Mouse (Mus musculus) limb, embryonic 14.5 days (tissue): ENCODE results near the gene Tgm1. TPM values are rescaled to one million over a fixed set of nuclear protein-coding genes. Genes with fewer than 3 reads are reported as not detected.
A peak's percentile ranks its signal among the peaks of the same experiment; 100 is the strongest.

ENCODE experiments used
- ATAC-seq: fragments of 200-750 bp; cut with Nextera tagmentation; 2 replicates; pipeline ENCODE4 v1.8.0; 2017; ENCODE audit warnings: low read depth, moderate number of reproducible peaks, moderate TSS enrichment; ENCODE audit not compliant: low FRiP score
- DNase-seq: peaks from one replicate; pipeline ENCODE4 v3.0.0-alpha.2; 2015; ENCODE audit warnings: low spot score
- H3K27ac ChIP-seq: fragments of 300-500 bp; sonication (generic); replicated peaks from 2 replicates; pipeline ENCODE4 v1.5.1; 2014; ENCODE audit warnings: low read depth, mild to moderate bottlenecking, low read length, moderate library complexity, mixed read lengths
- H3K27me3 ChIP-seq: fragments of 300-500 bp; sonication (generic); 2 replicates; pipeline ENCODE4 v1.6.1; 2014; ENCODE audit warnings: low read length, mixed read lengths; ENCODE audit not compliant: control insufficient read depth, insufficient read depth
- H3K36me3 ChIP-seq: fragments of 300-500 bp; sonication (generic); 2 replicates; pipeline ENCODE4 v1.6.1; 2014; ENCODE audit warnings: mild to moderate bottlenecking, low read length, moderate library complexity, mixed read lengths; ENCODE audit not compliant: control insufficient read depth, insufficient read depth
- H3K4me1 ChIP-seq: fragments of 300-500 bp; sonication (generic); 2 replicates; pipeline ENCODE4 v1.6.1; 2014; ENCODE audit warnings: antibody characterized with exemption, low read length, mixed read lengths; ENCODE audit not compliant: control insufficient read depth, insufficient read depth
- H3K4me2 ChIP-seq: fragments of 300-500 bp; sonication (generic); replicated peaks from 2 replicates; pipeline ENCODE4 v1.6.1; 2014; ENCODE audit warnings: low read depth, mild to moderate bottlenecking, low read length, moderate library complexity; ENCODE audit not compliant: severe bottlenecking
- H3K4me3 ChIP-seq: fragments of 300-500 bp; sonication (generic); replicated peaks from 2 replicates; pipeline ENCODE4 v1.5.1; 2014; ENCODE audit warnings: low read length
- H3K9ac ChIP-seq: fragments of 300-500 bp; sonication (generic); 2 replicates; pipeline ENCODE4 v1.6.1; 2014; ENCODE audit warnings: mild to moderate bottlenecking, low read depth, low read length, moderate library complexity; ENCODE audit not compliant: severe bottlenecking
- H3K9me3 ChIP-seq: fragments of 300-500 bp; sonication (generic); 2 replicates; pipeline ENCODE4 v1.6.1; 2016; ENCODE audit warnings: low read length; ENCODE audit not compliant: control insufficient read depth
- POLR2A ChIP-seq: fragments of 200-500 bp; IDR thresholded peaks from 2 replicates; pipeline ENCODE4 v1.8.0; 2012; ENCODE audit warnings: inconsistent platforms, mild to moderate bottlenecking, moderate library complexity, borderline replicate concordance; ENCODE audit not compliant: insufficient read depth, insufficient read length; ENCODE audit errors: extremely low read depth
- WGBS: fragments of 180-500 bp; shearing (Covaris S2); extraction: QIAGEN DNeasy Blood & Tissue Kit; methylation state at CpG from one replicate; pipeline ENCODE4 v1.1.7; 2014; 5-methylcytosine and 5-hydroxymethylcytosine counted together
- polyA plus RNA-seq, 2 experiments: library from polyadenylated mRNA; depleted of rRNA in 1 of 2; stranded (reverse) in 1 of 2; unstranded in 1 of 2; fragments of >200 nt; fragmentation: Nextera tagmentation in 1 of 2; extraction: Ambion mirVana in 1 of 2; gene quantifications; 2 replicates each; pipeline versions ENCODE4 v1.2.1 to v1.2.3; 2012 to 2014

Gene Tgm1
- polyA plus RNA-seq, 2 experiments = 17.7 to 21.2 TPM

DNA sequence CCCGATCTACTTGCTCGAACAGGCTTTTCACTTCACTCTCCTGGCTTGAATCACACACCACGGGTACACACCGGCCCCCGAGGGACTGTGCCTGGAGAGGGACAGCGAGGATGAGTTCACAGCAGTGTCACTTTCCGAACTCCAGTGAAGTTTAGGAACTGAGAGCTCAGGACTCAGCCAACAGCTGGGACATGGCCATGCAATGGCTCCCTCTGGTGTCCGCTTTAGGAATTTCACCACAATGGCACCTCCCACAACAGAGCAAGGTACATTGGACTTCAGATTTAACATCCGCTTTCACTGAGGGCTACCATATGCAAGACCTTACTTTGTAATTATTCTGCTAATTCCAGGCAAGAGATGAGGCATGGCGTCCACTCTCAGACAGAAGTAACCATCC is 30.0 kb upstream of the Tgm1 start:
- Histone ChIP-seq H3K36me3 (peaks cover 34% of the 10 kb centered on the region), H3K27ac (no peak overlapping the region), H3K27me3 (no peaks in the 10 kb centered on the region), H3K4me1 (peaks cover 23% of the 10 kb centered on the region), H3K9me3 (no peaks in the 10 kb centered on the region), H3K9ac (no peak overlapping the region), H3K4me2 (peak overlapping the region; percentile 22), H3K4me3 (no peak overlapping the region)
- WGBS = 18% methylated on average over 10 of the region's 10 CpGs
- TF ChIP-seq POLR2A = no peak
- peak; percentile 74 for DNase-seq
- ATAC-seq = peak; percentile 77

DNA sequence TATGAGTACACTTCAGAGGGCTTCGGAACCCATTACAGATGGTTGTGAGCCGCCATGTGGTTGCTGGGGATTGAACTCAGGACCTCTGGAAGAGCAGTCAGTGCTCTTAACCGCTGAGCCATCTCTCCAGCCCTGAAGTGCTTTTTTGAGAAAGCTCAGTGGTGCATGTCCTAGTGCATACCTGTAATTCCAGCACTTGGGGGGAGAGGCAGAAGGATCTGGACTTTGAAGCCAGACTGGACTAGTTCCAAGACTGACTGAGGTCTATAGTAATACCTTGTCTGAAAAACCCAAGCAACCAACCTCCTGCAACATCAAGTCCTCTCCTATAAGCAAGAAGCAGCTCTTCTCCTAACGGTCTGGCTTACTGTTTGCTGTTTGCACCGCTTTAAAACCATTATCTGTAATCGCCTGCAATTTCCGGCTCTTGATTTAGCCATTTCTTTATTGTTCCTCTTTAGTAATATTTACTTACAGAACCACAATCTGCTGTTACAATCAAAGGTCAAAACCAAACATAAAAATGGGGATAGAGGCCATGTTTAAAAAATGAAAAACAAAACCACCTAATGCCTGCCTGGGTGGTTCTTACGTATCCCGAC is 23.5 kb upstream of the Tgm1 start:
- Histone ChIP-seq H3K4me3 (no peak overlapping the region), H3K36me3 (peaks cover 39% of the 10 kb centered on the region), H3K9ac (no peak overlapping the region), H3K27me3 (no peaks in the 10 kb centered on the region), H3K27ac (no peak overlapping the region), H3K4me1 (no peaks in the 10 kb centered on the region), H3K4me2 (no peak overlapping the region), H3K9me3 (no peaks in the 10 kb centered on the region)
- TF ChIP-seq POLR2A = no peak
- DNase-seq (no peak), ATAC-seq (no peak)
- 85% methylated on average over 9 of the region's 9 CpGs for WGBS

GRCm38 (mm10) chr14:55735758-55736157 is 22.0 kb upstream of the Tgm1 start:
- ATAC-seq (no peak), DNase-seq (no peak)
- no peaks in the 10 kb centered on the region for H3K27me3 ChIP-seq
- no peak overlapping the region for H3K4me2 ChIP-seq
- H3K4me1 ChIP-seq = no peaks in the 10 kb centered on the region
- no peak overlapping the region for H3K9ac ChIP-seq
- H3K4me3 ChIP-seq = no peak overlapping the region
- no peaks in the 10 kb centered on the region for H3K9me3 ChIP-seq
- H3K36me3 ChIP-seq = peaks cover 28% of the 10 kb centered on the region
- WGBS = 81% methylated on average over 4 of the region's 4 CpGs
- H3K27ac ChIP-seq = no peak overlapping the region
- no peak for TF ChIP-seq POLR2A

DNA sequence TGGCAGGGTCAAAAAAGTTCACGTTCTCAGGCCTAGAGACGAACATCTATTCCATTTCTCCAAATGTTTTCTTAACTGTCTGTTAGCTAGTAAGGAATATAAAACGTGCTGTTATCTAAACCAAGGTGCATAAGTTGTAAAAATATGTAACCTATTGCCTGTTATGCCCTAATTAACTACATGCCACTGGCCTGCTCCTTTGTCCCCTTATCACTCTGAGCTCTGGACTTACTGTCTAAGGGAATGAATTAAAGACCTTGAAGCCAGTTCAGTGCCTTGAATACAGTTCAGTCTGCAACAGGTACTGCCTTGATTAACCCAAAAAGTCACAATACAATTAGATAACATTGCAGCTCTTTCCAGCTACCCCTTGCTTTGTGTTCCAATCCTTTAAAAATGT is 21.6 kb upstream of the Tgm1 start:
- ATAC-seq (no peak), DNase-seq (no peak)
- H3K9ac ChIP-seq = no peak overlapping the region
- peaks cover 24% of the 10 kb centered on the region for H3K36me3 ChIP-seq
- no peak for TF ChIP-seq POLR2A
- H3K27me3 ChIP-seq = no peaks in the 10 kb centered on the region
- no peaks in the 10 kb centered on the region for H3K4me1 ChIP-seq
- H3K27ac ChIP-seq = no peak overlapping the region
- H3K4me2 ChIP-seq = no peak overlapping the region
- no peaks in the 10 kb centered on the region for H3K9me3 ChIP-seq
- H3K4me3 ChIP-seq = no peak overlapping the region
- 61% methylated on average over 3 of the region's 3 CpGs for WGBS

DNA sequence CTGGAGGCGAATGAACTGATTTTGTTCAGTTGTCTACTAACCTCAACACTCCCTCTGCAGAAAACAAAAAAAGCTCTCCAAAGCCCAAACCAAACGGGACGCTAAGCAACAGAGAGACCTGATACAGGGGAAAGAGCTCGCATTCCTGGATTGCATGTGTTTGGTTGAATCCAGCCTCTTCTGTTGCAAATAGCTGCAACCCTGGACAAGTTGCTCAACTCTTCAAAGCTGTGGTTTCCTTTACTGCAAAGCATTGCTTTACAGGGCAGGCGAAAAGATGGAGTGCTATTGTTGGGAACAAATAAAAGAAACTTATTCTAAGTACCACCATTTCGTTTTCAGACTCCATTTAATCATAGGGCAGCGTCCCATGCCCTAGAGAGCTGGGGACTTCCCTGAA is 21.1 kb upstream of the Tgm1 start:
- WGBS = 72% methylated on average over 7 of the region's 7 CpGs
- ATAC-seq = no peak

More for the DNA sequence above, 21.1 kb upstream of the Tgm1 start:
- Histone ChIP-seq H3K9me3 (no peaks in the 10 kb centered on the region), H3K9ac (no peak overlapping the region), H3K36me3 (peaks cover 19% of the 10 kb centered on the region), H3K4me1 (no peaks in the 10 kb centered on the region), H3K27me3 (no peaks in the 10 kb centered on the region), H3K4me2 (no peak overlapping the region), H3K27ac (no peak overlapping the region), H3K4me3 (no peak overlapping the region)
- TF ChIP-seq POLR2A = no peak
- DNase-seq = no peak
